Mouse (Mus musculus) liver, adult (tissue): ENCODE measurements around the gene Rhox9.
"Not testable (repeated sequence)": the region's sequence is repeated elsewhere in the genome, so short reads cannot be mapped to it uniquely, and the experiment has no call there.

Experiments used
- GATA4 ChIP-seq: IDR thresholded peaks from 2 replicates; pipeline ENCODE4 v1.6.1; 2014; ENCODE audit warnings: mild to moderate bottlenecking, low read length; ENCODE audit not compliant: insufficient replicate concordance

Gene Rhox9

GRCm38 (mm10) chrX:37901670-37902069 is at the start of gene Rhox9:
Gene Rhox9, minus strand, starts transcription at chrX:37901770.
- TF ChIP-seq GATA4 = not testable (repeated sequence)

GRCm38 (mm10) chrX:37916311-37916710 is 14.7 kb upstream of the Rhox9 start:
- TF ChIP-seq GATA4 = no peak

DNA sequence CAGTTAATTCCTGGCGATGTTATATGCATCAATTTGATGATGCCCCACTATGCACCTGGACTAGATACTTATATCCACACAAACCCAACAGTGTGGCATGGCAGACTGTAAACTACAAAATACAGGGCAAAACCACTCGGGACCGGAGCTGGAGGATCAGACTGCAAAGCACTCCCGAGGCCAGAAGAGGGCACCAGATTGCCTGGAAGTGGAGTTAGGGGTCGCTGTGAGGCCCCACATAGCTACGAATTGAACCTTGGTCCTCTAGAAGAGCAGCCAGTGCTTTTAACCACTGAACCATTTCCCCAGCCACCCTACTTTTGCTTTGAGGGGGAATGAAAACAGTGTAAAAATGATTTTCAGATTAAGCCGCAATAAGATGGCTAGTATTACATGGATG is 7.0 kb upstream of the Rhox9 start:
- TF ChIP-seq GATA4 = no peak

- TF ChIP-seq GATA4 = no peak
These were observed 2.2 kb upstream of the Rhox9 start for GRCm38 (mm10) chrX:37903727-37904126.

GRCm38 (mm10) chrX:37897132-37897531 is 4.4 kb downstream of the Rhox9 start, which contains the start of gene Rhox7b:
Gene Rhox7b, minus strand, starts transcription at chrX:37897232.
- not testable (repeated sequence) for TF ChIP-seq GATA4

DNA sequence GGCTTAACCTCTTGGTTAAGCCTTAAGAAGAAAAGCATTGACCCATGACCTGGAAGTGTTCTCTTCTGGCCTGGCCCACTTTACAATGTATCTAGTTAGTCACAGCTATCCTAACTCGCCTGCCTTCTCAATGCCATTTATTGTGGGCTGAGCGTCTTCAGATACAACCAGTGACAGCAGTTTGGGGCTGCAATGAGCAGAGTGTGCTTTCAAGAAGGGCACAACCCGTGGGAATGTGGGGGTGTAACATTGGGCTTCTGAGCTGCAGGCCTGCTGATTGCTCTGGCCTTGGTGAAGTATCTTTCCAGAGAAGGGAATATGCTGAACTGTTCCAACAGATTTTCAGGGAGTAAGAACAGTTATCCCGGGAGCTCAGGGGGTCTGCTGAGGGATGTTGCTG is 22.7 kb downstream of the Rhox9 start, which contains the start of gene Rhox8:
Gene Rhox8 (minus strand): TSS at position 101 of the 400 bp plus-strand sequence.
- TF ChIP-seq GATA4 = no peak

GRCm38 (mm10) chrX:37871641-37872040 is 29.9 kb downstream of the Rhox9 start:
- TF ChIP-seq GATA4 = no peak
